Mouse (Mus musculus): Measurements from ENCODE around the gene Ide. TPM values are rescaled to one million over a fixed set of nuclear protein-coding genes. Genes with fewer than 3 reads are reported as not detected.
A peak's percentile ranks its signal among the peaks of the same experiment; 100 is the strongest.
"Not testable (repeated sequence)": the region's sequence is repeated elsewhere in the genome, so short reads cannot be mapped to it uniquely, and the experiment has no call there.

Ide gene
- polyA plus RNA-seq, 1 experiment from 2014 or later, result 63.8 TPM

DNA sequence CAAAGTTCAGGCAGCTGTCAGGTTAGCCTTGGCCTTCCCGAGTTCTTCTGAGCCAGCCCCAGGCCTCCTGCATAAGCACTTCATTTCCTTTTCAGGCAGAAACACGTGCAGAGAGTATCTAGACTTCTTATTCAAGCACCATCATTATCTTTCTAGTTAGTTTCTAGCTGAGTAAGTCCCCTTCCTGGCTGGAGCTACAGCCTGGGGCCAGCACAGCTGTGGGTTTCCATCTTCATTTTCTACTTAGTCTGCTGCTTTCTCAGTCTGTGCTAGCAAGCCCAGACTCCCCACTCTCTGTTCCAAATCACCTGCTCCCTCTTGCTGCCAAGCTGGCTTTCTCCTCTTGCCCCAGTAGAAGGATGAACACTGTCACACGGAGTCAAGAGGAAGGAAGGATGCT lies 90.8 kb downstream of the Ide start:
- Histone ChIP-seq H3K27ac (no peak overlapping the region), H3K4me3 (no peak overlapping the region), H3K27me3 (ENCODE audit: poor library complexity, severe bottlenecking) (no peaks in the 10 kb centered on the region), H3K36me3 (replicated peaks) (no peaks in the 10 kb centered on the region), H3K9me3 (no peaks in the 10 kb centered on the region; the same call in 1 of the 2 replicates), H3K4me1 (no peaks in the 10 kb centered on the region)
- DNase-seq (ENCODE audit: extremely low spot score, low spot score), result no peak
- WGBS, result 61% methylated on average over 3 of the region's 3 CpGs

DNA sequence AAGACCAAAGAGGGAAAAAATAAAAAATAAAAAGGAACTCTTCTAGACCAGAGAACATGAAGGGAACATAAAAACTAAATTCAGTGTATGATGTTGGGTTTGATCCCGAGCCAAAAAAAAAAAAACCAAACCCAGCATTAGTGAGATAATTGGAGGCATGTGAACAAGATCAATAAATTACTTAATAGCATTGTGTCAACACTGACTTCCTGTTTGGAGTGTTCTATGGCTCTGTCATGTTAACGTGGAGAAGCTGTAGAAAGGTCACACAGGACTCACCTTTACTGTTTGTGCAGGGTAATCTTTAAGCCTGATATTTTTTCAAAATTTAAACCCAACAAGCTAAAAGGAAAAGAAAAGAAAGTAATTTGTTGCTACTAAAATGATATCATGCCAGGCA lies 94.9 kb downstream of the Ide start:
- 66% methylated on average over 2 of the region's 2 CpGs for WGBS
- no peak for DNase-seq (ENCODE audit: extremely low spot score, low spot score)
- no peaks in the 10 kb centered on the region; the same call in 1 of the 2 replicates for H3K9me3 ChIP-seq
- H3K36me3 ChIP-seq (replicated peaks), result no peaks in the 10 kb centered on the region
- H3K27me3 ChIP-seq (ENCODE audit: poor library complexity, severe bottlenecking), result peaks cover 9% of the 10 kb centered on the region
- H3K4me1 ChIP-seq, result peaks cover 13% of the 10 kb centered on the region
- H3K27ac ChIP-seq, result no peak overlapping the region
- no peak overlapping the region for H3K4me3 ChIP-seq

- peaks cover 14% of the 10 kb centered on the region for H3K4me1 ChIP-seq
- H3K27ac ChIP-seq, result no peak overlapping the region
- WGBS, result 74% methylated on average over 5 of the region's 5 CpGs
- no peaks in the 10 kb centered on the region for H3K36me3 ChIP-seq (replicated peaks)
- no peaks in the 10 kb centered on the region; the same call in 1 of the 2 replicates for H3K9me3 ChIP-seq
- peaks cover 24% of the 10 kb centered on the region for H3K27me3 ChIP-seq (ENCODE audit: poor library complexity, severe bottlenecking)
- no peak overlapping the region for H3K4me3 ChIP-seq
- no peak for DNase-seq (ENCODE audit: extremely low spot score, low spot score)
Observed at GRCm38 (mm10) chr19:37241201-37241600, 96.5 kb downstream of the Ide start.

- DNase-seq (ENCODE audit: extremely low spot score, low spot score), result peak; percentile 32
- Histone ChIP-seq H3K4me3 (no peak overlapping the region), H3K27me3 (ENCODE audit: poor library complexity, severe bottlenecking) (peaks cover 45% of the 10 kb centered on the region), H3K4me1 (peaks cover 22% of the 10 kb centered on the region), H3K9me3 (no peaks in the 10 kb centered on the region), H3K36me3 (replicated peaks) (no peaks in the 10 kb centered on the region), H3K27ac (no peak overlapping the region)
- WGBS, result 25% methylated on average over 4 of the region's 4 CpGs
Observed at GRCm38 (mm10) chr19:37239096-37239495, 98.6 kb downstream of the Ide start.

- H3K27me3 ChIP-seq (ENCODE audit: poor library complexity, severe bottlenecking), result peaks cover 49% of the 10 kb centered on the region
Observed at GRCm38 (mm10) chr19:37238651-37239050, 99.0 kb downstream of the Ide start.

GRCm38 (mm10) chr19:37237712-37238437 lies 99.8 kb downstream of the Ide start:
- no peak for DNase-seq (ENCODE audit: extremely low spot score, low spot score)
- Histone ChIP-seq H3K27ac (peak overlapping the region; percentile 48), H3K27me3 (ENCODE audit: poor library complexity, severe bottlenecking) (peaks cover 56% of the 10 kb centered on the region), H3K4me3 (peak overlapping the region; percentile 25; the same call in 1 of the 2 replicates), H3K9me3 (no peaks in the 10 kb centered on the region), H3K4me1 (peaks cover 29% of the 10 kb centered on the region), H3K36me3 (replicated peaks) (no peaks in the 10 kb centered on the region)
- 10% methylated on average over 15 of the region's 15 CpGs for WGBS

More at GRCm38 (mm10) chr19:37238651-37239050, 99.0 kb downstream of the Ide start:
- Histone ChIP-seq H3K27ac (peak overlapping the region; percentile 48), H3K36me3 (replicated peaks) (no peaks in the 10 kb centered on the region), H3K4me1 (peaks cover 26% of the 10 kb centered on the region), H3K4me3 (peak overlapping the region; percentile 25; the same call in 1 of the 2 replicates), H3K9me3 (no peaks in the 10 kb centered on the region)
- 12% methylated on average over 7 of the region's 7 CpGs for WGBS
- DNase-seq (ENCODE audit: extremely low spot score, low spot score), result no peak

GRCm38 (mm10) chr19:37237306-37237705 lies 100.3 kb downstream of the Ide start:
- Histone ChIP-seq H3K27ac (no peak overlapping the region), H3K4me1 (peaks cover 29% of the 10 kb centered on the region), H3K9me3 (no peaks in the 10 kb centered on the region), H3K4me3 (no peak overlapping the region), H3K36me3 (replicated peaks) (no peaks in the 10 kb centered on the region), H3K27me3 (ENCODE audit: poor library complexity, severe bottlenecking) (peaks cover 61% of the 10 kb centered on the region)
- no peak for DNase-seq (ENCODE audit: extremely low spot score, low spot score)
- 55% methylated on average over 5 of the region's 5 CpGs for WGBS

- H3K27ac ChIP-seq, result no peak overlapping the region
- 63% methylated on average over 8 of the region's 8 CpGs for WGBS
Observed at GRCm38 (mm10) chr19:37235818-37236217, 101.8 kb downstream of the Ide start.

DNA sequence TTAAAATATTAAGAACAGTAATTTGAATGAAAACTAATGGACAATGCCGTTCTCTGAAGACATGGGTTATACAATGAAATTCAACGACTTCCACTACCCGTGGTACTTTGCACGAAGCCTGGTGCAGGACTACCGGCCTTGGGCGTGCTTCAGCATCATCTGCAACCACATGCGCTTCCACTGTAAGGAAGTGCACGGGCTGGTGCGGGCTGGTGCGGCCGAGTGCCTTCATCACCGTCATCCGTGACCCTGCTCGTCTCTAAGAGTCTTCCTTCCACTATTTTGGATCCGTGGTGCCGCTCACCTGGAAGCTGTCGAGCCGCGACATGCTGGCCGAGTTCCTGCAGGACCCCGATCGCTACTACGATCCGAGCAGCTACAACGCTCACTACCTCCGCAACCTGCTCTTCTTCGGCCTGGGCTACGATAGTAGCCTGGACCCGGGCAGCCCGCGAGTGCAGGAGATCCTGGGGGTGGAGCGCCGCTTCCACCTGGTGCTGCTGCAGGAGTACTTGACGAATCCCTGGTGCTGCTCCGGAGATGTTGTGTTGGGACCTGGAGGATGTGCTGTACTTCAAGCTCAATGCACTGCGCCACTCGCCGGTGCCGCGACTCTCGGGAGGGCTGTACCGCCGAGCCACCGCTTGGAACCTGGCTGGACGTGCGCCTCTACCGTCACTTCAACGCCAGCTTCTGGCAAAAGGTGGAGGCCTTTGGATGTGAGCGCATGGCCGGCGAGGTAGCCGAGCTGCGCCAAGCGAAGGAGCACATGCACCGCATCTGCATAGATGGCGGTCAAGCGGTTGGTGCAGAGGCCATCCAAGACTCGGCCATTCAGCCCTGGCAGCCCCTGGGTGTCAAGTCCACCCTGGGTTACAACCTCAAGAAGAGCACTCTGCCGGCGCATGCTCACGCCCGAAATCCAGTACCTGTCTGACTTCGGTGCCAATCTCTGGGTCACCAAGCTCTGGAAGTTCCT lies 103.8 kb downstream of the Ide start:
- H3K4me1 ChIP-seq, result peaks cover 27% of the 10 kb centered on the region
- WGBS, result 3% methylated on average over 63 of the region's 63 CpGs
- peaks cover 63% of the 10 kb centered on the region for H3K27me3 ChIP-seq (ENCODE audit: poor library complexity, severe bottlenecking)
- peak overlapping the region; percentile 27 for H3K27ac ChIP-seq
- no peaks in the 10 kb centered on the region for H3K36me3 ChIP-seq (replicated peaks)
- H3K4me3 ChIP-seq, result peak overlapping the region; percentile 58
- DNase-seq (ENCODE audit: extremely low spot score, low spot score), result peak; percentile 47
- H3K9me3 ChIP-seq, result no peaks in the 10 kb centered on the region

More at GRCm38 (mm10) chr19:37235818-37236217, 101.8 kb downstream of the Ide start:
- no peak overlapping the region for H3K4me3 ChIP-seq
- no peaks in the 10 kb centered on the region for H3K9me3 ChIP-seq
- no peak for DNase-seq (ENCODE audit: extremely low spot score, low spot score)
- peaks cover 29% of the 10 kb centered on the region for H3K4me1 ChIP-seq
- peaks cover 63% of the 10 kb centered on the region for H3K27me3 ChIP-seq (ENCODE audit: poor library complexity, severe bottlenecking)
- no peaks in the 10 kb centered on the region for H3K36me3 ChIP-seq (replicated peaks)

GRCm38 (mm10) chr19:37232598-37232997 lies 105.1 kb downstream of the Ide start:
- H3K4me3 ChIP-seq, result not testable (repeated sequence)
- H3K27me3 ChIP-seq (ENCODE audit: poor library complexity, severe bottlenecking), result peaks cover 53% of the 10 kb centered on the region
- WGBS, result 88% methylated on average over 9 of the region's 9 CpGs

GRCm38 (mm10) chr19:37225197-37225862 lies 112.3 kb downstream of the Ide start:
- Histone ChIP-seq H3K4me3 (no peak overlapping the region), H3K9me3 (no peaks in the 10 kb centered on the region), H3K36me3 (replicated peaks) (peaks cover 60% of the 10 kb centered on the region), H3K4me1 (no peaks in the 10 kb centered on the region), H3K27me3 (ENCODE audit: poor library complexity, severe bottlenecking) (no peaks in the 10 kb centered on the region), H3K27ac (no peak overlapping the region)
- 82% methylated on average over 6 of the region's 6 CpGs for WGBS
- no peak for DNase-seq (ENCODE audit: extremely low spot score, low spot score)

More at GRCm38 (mm10) chr19:37232598-37232997, 105.1 kb downstream of the Ide start:
- H3K27ac ChIP-seq; DNase-seq (ENCODE audit: extremely low spot score, low spot score); H3K9me3 ChIP-seq; H3K36me3 ChIP-seq (replicated peaks): not testable (repeated sequence)
- peaks cover 15% of the 10 kb centered on the region for H3K4me1 ChIP-seq

All from forebrain, embryonic 10.5 days (tissue).